Mouse (Mus musculus) myocyte (in vitro differentiated cells): Measurements from ENCODE around the gene Lrrc8b.

Source experiments
- CEBPB ChIP-seq: IDR thresholded peaks from 2 replicates; pipeline ENCODE4 v1.6.1; 2011; ENCODE audit warnings: mild to moderate bottlenecking, moderate library complexity; ENCODE audit not compliant: poor library complexity, insufficient read depth, severe bottlenecking
- E2F4 ChIP-seq: IDR thresholded peaks from one replicate; pipeline ENCODE4 v1.6.1; 2011; ENCODE audit warnings: mild to moderate bottlenecking, control low read depth, moderate library complexity; ENCODE audit not compliant: insufficient read depth
- MAX ChIP-seq: IDR thresholded peaks from one replicate; pipeline ENCODE4 v1.6.1; 2011; ENCODE audit warnings: low read depth, mild to moderate bottlenecking, control low read depth
- MYOD1 ChIP-seq, 3 experiments: IDR thresholded peaks; one replicate each; pipeline ENCODE4 v1.6.1; 2011; ENCODE audit warnings: control low read depth in 2 of 3, low read depth in 2 of 3, mild to moderate bottlenecking in 2 of 3, moderate library complexity in 1 of 3; ENCODE audit not compliant: insufficient read length in 2 of 3, control insufficient read depth in 1 of 3
- MYOG ChIP-seq, 3 experiments: IDR thresholded peaks; one replicate each; pipeline ENCODE4 v1.6.1; 2011; ENCODE audit warnings: control low read depth in 2 of 3, low read depth in 2 of 3, mild to moderate bottlenecking in 2 of 3; ENCODE audit not compliant: insufficient read length in 2 of 3, control insufficient read depth in 1 of 3, insufficient read depth in 1 of 3
- POLR2A ChIP-seq: IDR thresholded peaks from one replicate; pipeline ENCODE4 v1.6.1; 2011; ENCODE audit warnings: low read depth, mild to moderate bottlenecking, control low read depth, moderate library complexity; ENCODE audit not compliant: insufficient read length
- POLR2AphosphoS2 ChIP-seq: IDR thresholded peaks from one replicate; pipeline ENCODE4 v1.6.1; 2011; ENCODE audit warnings: low read depth, control low read depth; ENCODE audit not compliant: insufficient read length
- REST ChIP-seq: IDR thresholded peaks from one replicate; pipeline ENCODE4 v1.6.1; 2011; ENCODE audit warnings: mild to moderate bottlenecking, control low read depth, moderate library complexity; ENCODE audit not compliant: insufficient read depth, insufficient read length
- SRF ChIP-seq: IDR thresholded peaks from one replicate; pipeline ENCODE4 v1.6.1; 2011; ENCODE audit warnings: low read depth; ENCODE audit not compliant: control insufficient read depth, insufficient read length
- TCF12 ChIP-seq: IDR thresholded peaks from one replicate; pipeline ENCODE4 v1.6.1; 2011; ENCODE audit warnings: mild to moderate bottlenecking, control low read depth; ENCODE audit not compliant: poor library complexity, insufficient read depth, severe bottlenecking
- TCF3 ChIP-seq: IDR thresholded peaks from one replicate; pipeline ENCODE4 v1.6.1; 2011; ENCODE audit warnings: low read depth, control low read depth; ENCODE audit not compliant: insufficient read length
- USF1 ChIP-seq: IDR thresholded peaks from one replicate; pipeline ENCODE4 v1.6.1; 2011; ENCODE audit warnings: low read depth, mild to moderate bottlenecking, control low read depth, moderate library complexity

DNA sequence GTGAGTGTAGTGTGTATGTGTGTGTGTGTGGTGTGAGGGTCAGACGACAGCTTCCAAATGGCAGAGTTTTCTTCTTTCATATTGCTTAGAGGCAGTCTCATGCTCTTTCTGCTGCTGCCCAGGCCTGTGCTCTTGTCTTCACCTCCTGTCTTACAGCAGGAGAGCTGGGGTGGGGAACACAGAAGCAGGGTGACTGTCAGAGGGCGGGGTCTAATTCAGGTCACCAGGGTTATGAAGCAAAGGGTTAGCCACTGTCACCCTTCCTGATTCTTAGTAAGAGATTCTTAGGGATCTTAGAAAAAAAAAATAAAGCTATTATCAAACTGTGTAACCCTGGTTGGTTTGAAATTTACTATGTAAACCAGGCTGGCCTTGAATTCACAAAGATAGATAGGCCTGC, 10.0 kb downstream of the Lrrc8b start:
- TF ChIP-seq E2F4 (no peak), POLR2AphosphoS2 (no peak), POLR2A (no peak), MAX (no peak), USF1 (no peak), CEBPB (no peak), MYOD1 (IDR thresholded peaks at IDR 0.05; ENCODE audit: control insufficient read depth in 1 of 3, insufficient read length in 2 of 3, low read depth in 2 of 3) (no peak), REST (no peak), TCF12 (no peak), SRF (no peak), TCF3 (no peak), MYOG (IDR thresholded peaks at IDR 0.05; ENCODE audit: control insufficient read depth in 1 of 3, insufficient read depth in 1 of 3, insufficient read length in 2 of 3, low read depth in 2 of 3) (no peak)
